Mouse (Mus musculus) megakaryocyte, embryonic 14.5 days (primary cell): Measurements from ENCODE around the gene Gfod1.

Experiments
- FLI1 ChIP-seq: IDR thresholded peaks from 2 replicates; pipeline ENCODE4 v1.6.1; 2012; ENCODE audit warnings: low read length, inconsistent platforms, mixed read lengths
- GATA1 ChIP-seq: IDR thresholded peaks from 3 replicates; pipeline ENCODE4 v1.6.1; 2012; ENCODE audit warnings: mixed read lengths, low read length, inconsistent platforms, borderline replicate concordance

- TF ChIP-seq GATA1 (no peak), FLI1 (no peak)
Measured at GRCm38 (mm10) chr13:43203641-43204040, 100.3 kb downstream of the Gfod1 start.
